Mouse (Mus musculus): ENCODE results near the gene Prelp.

GRCm38 (mm10) chr1:133873086-133873813 is 48.0 kb downstream of the Prelp start:
- TF ChIP-seq CTCF (IDR thresholded peaks at IDR 0.05; ENCODE audit: borderline replicate concordance, extremely low read depth, insufficient read depth, insufficient read length) = no peak
- TF ChIP-seq POLR2A (IDR thresholded peaks at IDR 0.05; ENCODE audit: borderline replicate concordance, extremely low read depth, insufficient read depth, insufficient read length, poor library complexity, severe bottlenecking) = no peak

All from brain, embryonic 14.5 days (tissue).